Mouse (Mus musculus) heart, postnatal 0 days (tissue): ENCODE data around the gene Sox13. TPM values are rescaled to one million over a fixed set of nuclear protein-coding genes. Genes with fewer than 3 reads are reported as not detected.

ENCODE experiments used
- ATAC-seq: fragments of 200-750 bp; cut with Nextera tagmentation; 2 replicates; pipeline ENCODE4 v1.8.0; 2017; ENCODE audit warnings: low read depth, moderate number of reproducible peaks, moderate library complexity; ENCODE audit not compliant: insufficient read depth
- DNase-seq: peaks from one replicate; pipeline ENCODE4 v3.0.0-alpha.2; 2016; ENCODE audit warnings: low spot score
- H3K27ac ChIP-seq: fragments of 300-500 bp; sonication (generic); 2 replicates; pipeline ENCODE4 v1.5.1; 2014; ENCODE audit warnings: low read depth, mild to moderate bottlenecking
- H3K27me3 ChIP-seq: fragments of 300-500 bp; sonication (generic); 2 replicates; pipeline ENCODE4 v1.6.1; 2014; ENCODE audit warnings: low read length, mixed read lengths; ENCODE audit not compliant: control insufficient read depth, insufficient read depth
- H3K36me3 ChIP-seq: fragments of 300-500 bp; sonication (generic); replicated peaks from 2 replicates; pipeline ENCODE4 v1.6.1; 2014; ENCODE audit warnings: low read length, mixed read lengths; ENCODE audit not compliant: control insufficient read depth, insufficient read depth
- H3K4me1 ChIP-seq: fragments of 300-500 bp; sonication (generic); 2 replicates; pipeline ENCODE4 v1.6.1; 2014; ENCODE audit warnings: antibody characterized with exemption; ENCODE audit not compliant: control insufficient read depth, insufficient read depth
- H3K4me2 ChIP-seq: fragments of 300-500 bp; sonication (generic); 2 replicates; pipeline ENCODE4 v1.6.1; 2014; ENCODE audit warnings: low read depth, mild to moderate bottlenecking, low read length, moderate library complexity
- H3K4me3 ChIP-seq: fragments of 300-500 bp; sonication (generic); 2 replicates; pipeline ENCODE4 v1.5.1; 2014; ENCODE audit warnings: low read depth, low read length
- H3K9ac ChIP-seq: fragments of 300-500 bp; sonication (generic); replicated peaks from 2 replicates; pipeline ENCODE4 v1.6.1; 2014; ENCODE audit warnings: low read depth, low read length, mixed read lengths
- H3K9me3 ChIP-seq: fragments of 300-500 bp; sonication (generic); replicated peaks from 2 replicates; pipeline ENCODE4 v1.6.1; 2016; ENCODE audit warnings: low read length; ENCODE audit not compliant: control insufficient read depth
- CTCF ChIP-seq: IDR thresholded peaks from 2 replicates; pipeline ENCODE4 v1.5.1; 2016; ENCODE audit warnings: antibody characterized with exemption, control low read depth, low read depth
- EP300 ChIP-seq: IDR thresholded peaks from 2 replicates; pipeline ENCODE4 v1.6.1; 2016; ENCODE audit warnings: antibody characterized with exemption, low read depth
- WGBS: fragments of 180-500 bp; shearing (Covaris S2); extraction: QIAGEN DNeasy Blood & Tissue Kit; methylation state at CpG from one replicate; pipeline ENCODE4 v1.1.7; 2014; 5-methylcytosine and 5-hydroxymethylcytosine counted together
- polyA plus RNA-seq: library from polyadenylated mRNA; unstranded; fragments of >200 nt; fragmentation: Nextera tagmentation; extraction: Ambion mirVana; gene quantifications from 2 replicates; pipeline ENCODE4 v1.2.1, GENCODE M21; 2015
- total RNA-seq: library from RNA; depleted of rRNA; stranded (reverse); fragments of >200 nt; gene quantifications from 2 replicates; pipeline ENCODE4 v1.2.3, GENCODE M21; 2014; ENCODE audit warnings: low replicate concordance

Sox13 gene
- total and polyA plus RNA-seq, 2 experiments from 2014 or later: 3.3 to 8.5 TPM

- no peak overlapping the region for H3K4me3 ChIP-seq
- peaks cover 35% of the 10 kb centered on the region for H3K36me3 ChIP-seq
- no peak overlapping the region for H3K9ac ChIP-seq
Measured at GRCm38 (mm10) chr1:133387539-133388268, 36.5 kb downstream of the Sox13 start.

GRCm38 (mm10) chr1:133386209-133386608 lies 38.0 kb downstream of the Sox13 start:
- Histone ChIP-seq H3K9me3 (no peaks in the 10 kb centered on the region), H3K4me3 (no peak overlapping the region), H3K27ac (no peak overlapping the region), H3K9ac (no peak overlapping the region), H3K4me1 (0 out of 2 replicates have a peak, but pooled peaks cover 5% of the 10 kb centered on the region), H3K4me2 (no peak overlapping the region), H3K36me3 (peaks cover 22% of the 10 kb centered on the region), H3K27me3 (no peaks in the 10 kb centered on the region)
- 75% methylated on average over 11 of the region's 11 CpGs for WGBS
- ATAC-seq (no peak), DNase-seq (no peak)
- TF ChIP-seq CTCF: no peak
- no peak for TF ChIP-seq EP300

More at GRCm38 (mm10) chr1:133387539-133388268, 36.5 kb downstream of the Sox13 start:
- Histone ChIP-seq H3K27ac (no peak overlapping the region), H3K27me3 (no peaks in the 10 kb centered on the region), H3K4me1 (0 out of 2 replicates have a peak, but pooled peaks cover 5% of the 10 kb centered on the region), H3K4me2 (no peak overlapping the region), H3K9me3 (no peaks in the 10 kb centered on the region)
- 44% methylated on average over 19 of the region's 19 CpGs for WGBS
- DNase-seq (no peak), ATAC-seq (no peak)
- TF ChIP-seq CTCF (no peak), EP300 (no peak)

- peak; percentile 37; the same call in 1 of the 2 replicates for ATAC-seq
- no peaks in the 10 kb centered on the region for H3K9me3 ChIP-seq
- H3K9ac ChIP-seq: no peak overlapping the region
- peak overlapping the region; percentile 22; the same call in 1 of the 2 replicates for H3K4me2 ChIP-seq
- H3K27me3 ChIP-seq: no peaks in the 10 kb centered on the region
- TF ChIP-seq CTCF (peak; percentile 86), EP300 (no peak)
- H3K4me3 ChIP-seq: no peak overlapping the region
- H3K4me1 ChIP-seq: 0 out of 2 replicates have a peak, but pooled peaks cover 5% of the 10 kb centered on the region
- H3K36me3 ChIP-seq: peaks cover 17% of the 10 kb centered on the region
- 33% methylated on average over 9 of the region's 9 CpGs for WGBS
- DNase-seq: peak; percentile 53
- 0 out of 2 replicates have a peak overlapping the region, but pooled peaks have one; percentile 30 for H3K27ac ChIP-seq
Measured at GRCm38 (mm10) chr1:133385506-133385905, 38.7 kb downstream of the Sox13 start.

- no peaks in the 10 kb centered on the region for H3K27me3 ChIP-seq
- no peak for DNase-seq
- WGBS: 90% methylated on average over 14 of the region's 14 CpGs
Measured at GRCm38 (mm10) chr1:133383157-133383783, 40.9 kb downstream of the Sox13 start.

GRCm38 (mm10) chr1:133382552-133383155 lies 41.5 kb downstream of the Sox13 start:
- peaks cover 8% of the 10 kb centered on the region; the same call in 1 of the 2 replicates for H3K36me3 ChIP-seq
- 0 out of 2 replicates have a peak overlapping the region, but pooled peaks have one; percentile 6 for H3K27ac ChIP-seq
- H3K4me2 ChIP-seq: no peak overlapping the region
- H3K9me3 ChIP-seq: no peaks in the 10 kb centered on the region
- H3K27me3 ChIP-seq: no peaks in the 10 kb centered on the region
- TF ChIP-seq CTCF (no peak), EP300 (no peak)
- H3K9ac ChIP-seq: no peak overlapping the region
- WGBS: 57% methylated on average over 12 of the region's 12 CpGs
- H3K4me3 ChIP-seq: no peak overlapping the region
- H3K4me1 ChIP-seq: 0 out of 2 replicates have a peak, but pooled peaks cover 5% of the 10 kb centered on the region
- ATAC-seq: no peak
- no peak for DNase-seq

More at GRCm38 (mm10) chr1:133383157-133383783, 40.9 kb downstream of the Sox13 start:
- Histone ChIP-seq H3K4me1 (0 out of 2 replicates have a peak, but pooled peaks cover 5% of the 10 kb centered on the region), H3K4me3 (no peak overlapping the region), H3K27ac (no peak overlapping the region), H3K9ac (no peak overlapping the region), H3K36me3 (peaks cover 8% of the 10 kb centered on the region; the same call in 1 of the 2 replicates), H3K9me3 (no peaks in the 10 kb centered on the region), H3K4me2 (no peak overlapping the region)
- no peak for ATAC-seq
- no peak for TF ChIP-seq CTCF
- TF ChIP-seq EP300: no peak
